Mouse (Mus musculus) kidney, embryonic 14.5 days (tissue): ENCODE results near the gene Shprh. TPM values are rescaled to one million over a fixed set of nuclear protein-coding genes. Genes with fewer than 3 reads are reported as not detected.
"Not testable (repeated sequence)": the region's sequence is repeated elsewhere in the genome, so short reads cannot be mapped to it uniquely, and the experiment has no call there.

Experiments used
- ATAC-seq: fragments of 200-750 bp; cut with Nextera tagmentation; 2 replicates; pipeline ENCODE4 v1.8.0; 2017; ENCODE audit warnings: moderate number of reproducible peaks, mild to moderate bottlenecking, moderate TSS enrichment, moderate library complexity; ENCODE audit not compliant: low FRiP score, low TSS enrichment
- H3K27ac ChIP-seq: fragments of 300-500 bp; sonication (generic); 2 replicates; pipeline ENCODE4 v1.5.1; 2014; ENCODE audit warnings: low read depth, mild to moderate bottlenecking, low read length, moderate library complexity, mixed read lengths
- H3K27me3 ChIP-seq: fragments of 300-500 bp; sonication (generic); 2 replicates; pipeline ENCODE4 v1.6.1; 2014; ENCODE audit warnings: mild to moderate bottlenecking, low read length; ENCODE audit not compliant: control insufficient read depth, insufficient read depth
- H3K36me3 ChIP-seq: fragments of 300-500 bp; sonication (generic); 2 replicates; pipeline ENCODE4 v1.6.1; 2014; ENCODE audit warnings: low read length, mixed read lengths; ENCODE audit not compliant: control insufficient read depth, insufficient read depth
- H3K4me1 ChIP-seq: fragments of 300-500 bp; sonication (generic); 2 replicates; pipeline ENCODE4 v1.6.1; 2014; ENCODE audit warnings: low read length, mixed read lengths; ENCODE audit not compliant: control insufficient read depth, insufficient read depth
- H3K4me2 ChIP-seq: fragments of 300-500 bp; sonication (generic); replicated peaks from 2 replicates; pipeline ENCODE4 v1.6.1; 2014; ENCODE audit warnings: low read depth, mild to moderate bottlenecking, low read length
- H3K4me3 ChIP-seq: fragments of 300-500 bp; sonication (generic); 2 replicates; pipeline ENCODE4 v1.5.1; 2014; ENCODE audit warnings: mild to moderate bottlenecking, low read length
- H3K9ac ChIP-seq: fragments of 300-500 bp; sonication (generic); 2 replicates; pipeline ENCODE4 v1.6.1; 2014; ENCODE audit warnings: low read depth, mild to moderate bottlenecking, low read length, moderate library complexity
- H3K9me3 ChIP-seq: fragments of 300-500 bp; sonication (generic); 2 replicates; pipeline ENCODE4 v1.6.1; 2016; ENCODE audit warnings: low read length; ENCODE audit not compliant: control insufficient read depth
- WGBS: fragments of 180-500 bp; shearing (Covaris S2); extraction: QIAGEN DNeasy Blood & Tissue Kit; methylation state at CpG from one replicate; pipeline ENCODE4 v1.1.7; 2014; 5-methylcytosine and 5-hydroxymethylcytosine counted together
- polyA plus RNA-seq: library from polyadenylated mRNA; unstranded; fragments of >200 nt; fragmentation: Nextera tagmentation; extraction: Ambion mirVana; gene quantifications from 2 replicates; pipeline ENCODE4 v1.2.1, GENCODE M21; 2014

The Shprh gene
- polyA plus RNA-seq, 1 experiment from 2014 or later: 27.2 TPM

DNA sequence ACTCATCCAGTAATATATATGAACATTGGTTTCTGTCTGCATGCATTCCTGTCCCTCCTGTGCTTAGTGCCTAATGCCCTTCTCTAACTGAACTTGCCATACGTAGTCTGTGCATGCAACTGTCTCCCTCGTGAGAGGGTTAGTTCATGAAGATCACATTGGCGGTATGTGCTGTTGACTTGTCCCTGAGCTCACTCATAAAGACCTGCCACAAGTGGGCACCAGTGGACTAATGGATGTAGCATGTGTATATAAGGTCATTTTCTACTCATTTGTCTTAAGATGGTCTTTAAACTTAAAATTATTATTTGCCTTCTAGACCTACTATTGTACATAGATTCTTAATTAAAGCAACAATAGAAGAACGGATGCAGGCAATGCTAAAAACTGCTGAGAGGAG, 62.8 kb downstream of the Shprh start:
- WGBS: 84% methylated on average over 4 of the region's 4 CpGs
- no peak overlapping the region for H3K9ac ChIP-seq
- peaks cover 52% of the 10 kb centered on the region for H3K36me3 ChIP-seq
- H3K4me3 ChIP-seq: no peak overlapping the region
- no peaks in the 10 kb centered on the region for H3K9me3 ChIP-seq
- H3K27ac ChIP-seq: no peak overlapping the region
- H3K4me1 ChIP-seq: no peaks in the 10 kb centered on the region
- no peak for ATAC-seq
- H3K4me2 ChIP-seq: no peak overlapping the region
- no peaks in the 10 kb centered on the region for H3K27me3 ChIP-seq

DNA sequence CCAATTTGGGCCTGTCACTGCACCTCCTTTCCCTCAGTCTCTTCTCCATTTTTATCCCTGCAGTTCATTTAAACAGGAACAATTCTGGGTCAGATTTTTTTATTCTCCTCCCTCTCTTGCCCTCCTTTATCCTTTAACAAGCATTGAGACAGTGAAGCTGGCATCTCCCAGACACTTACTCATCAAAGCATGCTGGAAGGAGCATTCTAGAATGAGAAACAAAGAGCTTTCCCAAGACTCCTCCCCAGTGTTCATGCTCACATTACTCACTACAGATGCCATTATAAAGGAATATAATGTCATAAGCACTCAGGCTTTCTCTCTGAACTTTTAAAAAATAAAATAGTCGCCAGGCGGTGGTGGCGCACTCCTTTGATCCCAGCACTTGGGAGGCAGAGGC, 77.2 kb downstream of the Shprh start:
- no peak overlapping the region for H3K4me3 ChIP-seq
- H3K9ac ChIP-seq: no peak overlapping the region
- no peak for ATAC-seq
- H3K4me1 ChIP-seq: no peaks in the 10 kb centered on the region
- H3K27ac ChIP-seq: no peak overlapping the region
- H3K4me2 ChIP-seq: no peak overlapping the region
- H3K36me3 ChIP-seq: no peaks in the 10 kb centered on the region
- H3K9me3 ChIP-seq: no peaks in the 10 kb centered on the region
- no peaks in the 10 kb centered on the region for H3K27me3 ChIP-seq
- 85% methylated on average over 3 of the region's 3 CpGs for WGBS

DNA sequence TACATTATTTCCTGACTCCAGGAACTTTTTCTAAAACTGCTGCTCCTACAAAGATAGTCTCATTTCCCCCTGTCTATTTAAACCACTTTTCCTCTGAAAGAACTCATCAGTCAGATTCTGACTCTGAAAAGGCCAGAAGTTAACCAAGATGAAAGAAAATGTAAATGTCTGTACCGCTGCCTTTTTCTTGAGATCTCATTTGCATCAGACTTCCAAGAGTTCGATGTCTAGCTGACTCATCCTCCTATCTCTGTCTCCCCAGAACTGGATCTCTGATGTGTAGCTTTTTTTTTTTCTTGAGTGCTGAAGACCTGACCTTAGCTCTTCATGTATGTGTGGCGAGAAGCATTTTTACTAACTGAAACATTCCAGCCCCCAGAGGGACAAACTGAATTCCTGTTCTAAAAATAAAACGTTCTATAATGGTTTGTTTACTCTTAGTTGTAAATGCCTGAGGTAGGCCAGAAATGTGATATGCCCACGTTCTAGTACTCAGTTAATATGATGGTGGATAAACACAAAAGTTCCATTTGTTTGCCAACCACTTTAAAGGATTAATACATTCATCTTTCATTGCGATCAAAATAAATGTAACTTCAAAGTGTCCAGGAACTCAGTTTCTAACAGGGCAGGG, 80.4 kb downstream of the Shprh start:
- no peak overlapping the region for H3K4me3 ChIP-seq
- no peaks in the 10 kb centered on the region for H3K4me1 ChIP-seq
- no peaks in the 10 kb centered on the region for H3K36me3 ChIP-seq
- H3K9ac ChIP-seq: no peak overlapping the region
- ATAC-seq: no peak
- WGBS: 47% methylated on average over 6 of the region's 6 CpGs
- H3K9me3 ChIP-seq: no peaks in the 10 kb centered on the region
- H3K27ac ChIP-seq: no peak overlapping the region
- H3K27me3 ChIP-seq: no peaks in the 10 kb centered on the region
- no peak overlapping the region for H3K4me2 ChIP-seq

DNA sequence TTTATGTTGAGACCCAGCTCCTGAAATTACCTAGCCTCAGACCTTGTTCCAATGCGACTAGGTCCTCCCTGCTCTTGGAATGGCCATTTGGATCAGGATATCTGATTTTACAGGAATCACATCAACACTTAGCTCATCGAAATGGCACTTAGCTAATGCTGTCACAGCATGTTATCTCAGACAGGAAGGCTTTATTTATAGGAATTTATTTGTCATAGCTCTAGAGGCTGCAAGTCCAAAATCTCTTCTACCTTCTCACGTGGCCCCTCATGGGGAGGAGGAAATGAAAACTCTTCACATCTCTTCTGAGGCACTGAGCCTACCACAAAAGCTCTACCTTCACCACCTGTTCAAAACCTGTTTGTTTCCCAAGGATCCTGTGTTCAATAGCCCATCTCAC, 84.0 kb downstream of the Shprh start:
- H3K27me3 ChIP-seq: no peaks in the 10 kb centered on the region
- H3K4me3 ChIP-seq: no peak overlapping the region
- no peaks in the 10 kb centered on the region for H3K36me3 ChIP-seq
- H3K4me1 ChIP-seq: no peaks in the 10 kb centered on the region
- H3K4me2 ChIP-seq: no peak overlapping the region
- no peak overlapping the region for H3K27ac ChIP-seq
- no peaks in the 10 kb centered on the region for H3K9me3 ChIP-seq
- no peak for ATAC-seq
- WGBS: 78% methylated on average over 3 of the region's 3 CpGs
- H3K9ac ChIP-seq: no peak overlapping the region

DNA sequence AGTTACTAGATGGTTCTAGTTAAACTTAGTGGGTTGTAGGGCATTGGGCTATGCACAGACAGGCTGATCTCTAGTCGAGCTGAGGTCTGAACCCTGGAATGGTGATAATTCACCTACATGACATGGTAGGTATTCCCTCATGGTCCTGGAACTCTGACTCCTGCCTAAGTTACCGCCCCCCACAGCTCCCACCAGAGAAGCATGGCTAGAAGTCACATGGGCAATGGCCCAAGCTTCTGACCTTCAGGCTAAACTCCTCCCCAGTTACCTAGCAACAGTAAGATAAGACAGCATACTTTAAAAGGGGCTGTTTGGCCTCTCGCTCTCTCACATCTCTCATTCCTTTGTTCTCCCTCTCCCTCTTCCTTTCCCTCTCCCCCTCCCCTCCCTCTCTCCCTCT, 93.8 kb downstream of the Shprh start:
- 44% methylated on average over 3 of the region's 3 CpGs for WGBS
- ATAC-seq: not testable (repeated sequence)

DNA sequence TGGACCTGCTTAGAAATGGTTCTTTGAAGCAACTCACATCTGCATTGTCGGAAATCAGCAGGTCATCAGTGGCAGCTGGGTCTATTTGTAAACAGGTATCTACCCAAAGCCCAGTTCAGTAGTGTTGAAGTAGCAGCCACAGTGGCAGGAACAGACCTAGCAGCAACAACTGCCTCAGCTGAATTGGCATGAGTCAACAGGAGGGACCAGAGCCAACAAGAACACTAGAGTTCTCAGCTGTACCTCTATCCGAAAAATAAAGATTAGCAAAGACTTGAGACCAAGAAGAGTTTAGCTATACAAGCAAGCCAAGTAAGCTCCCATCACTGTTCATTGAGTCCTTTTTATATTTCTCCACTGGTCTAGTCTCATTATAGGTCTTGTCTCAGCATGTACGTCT, 99.0 kb downstream of the Shprh start:
- no peak overlapping the region for H3K4me2 ChIP-seq
- H3K4me1 ChIP-seq: no peaks in the 10 kb centered on the region
- WGBS: 93% methylated on average over 3 of the region's 3 CpGs
- H3K36me3 ChIP-seq: no peaks in the 10 kb centered on the region
- no peak overlapping the region for H3K4me3 ChIP-seq
- no peak for ATAC-seq
- H3K27me3 ChIP-seq: no peaks in the 10 kb centered on the region
- H3K9me3 ChIP-seq: no peaks in the 10 kb centered on the region
- H3K27ac ChIP-seq: no peak overlapping the region
- H3K9ac ChIP-seq: no peak overlapping the region

More for the DNA sequence above, 93.8 kb downstream of the Shprh start:
- not testable (repeated sequence) for H3K4me3 ChIP-seq, H3K4me2 ChIP-seq, H3K9ac ChIP-seq, H3K4me1 ChIP-seq, H3K27me3 ChIP-seq, H3K27ac ChIP-seq, H3K9me3 ChIP-seq, H3K36me3 ChIP-seq

DNA sequence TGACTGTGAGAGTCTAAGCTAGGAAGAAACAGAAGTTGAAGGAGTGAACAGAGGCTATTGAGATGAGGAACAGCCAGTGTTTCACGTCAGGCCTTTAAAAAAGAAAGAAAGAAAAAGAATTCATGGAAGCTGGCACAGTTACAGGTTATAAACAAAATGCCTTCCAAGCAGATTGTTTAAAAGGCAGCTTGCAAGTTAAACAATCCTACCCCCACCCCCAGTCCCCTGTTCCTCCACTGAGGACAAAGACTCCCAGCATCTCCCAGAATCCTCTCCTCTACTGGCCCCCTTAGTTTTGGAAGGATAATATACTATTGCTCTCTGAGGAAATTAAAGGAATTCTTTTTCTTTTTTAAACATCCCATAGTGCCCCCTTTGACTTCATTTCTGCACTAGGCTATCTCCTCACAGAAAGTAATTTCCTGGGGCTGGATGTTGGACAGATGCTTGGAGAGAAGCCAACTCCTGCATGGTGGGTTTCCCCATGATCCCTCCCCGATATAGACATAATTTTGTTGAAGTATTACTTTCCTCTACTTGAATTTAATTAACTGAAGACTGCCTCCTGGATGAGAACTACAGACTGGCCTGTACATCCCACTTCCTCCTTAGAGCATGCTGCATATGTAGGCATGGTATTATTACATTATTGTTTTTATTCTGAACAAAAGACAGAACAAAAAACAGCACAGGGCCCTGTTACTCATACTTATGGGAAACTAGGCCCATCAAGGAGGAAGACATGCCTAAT, 101.2 kb downstream of the Shprh start:
- Histone ChIP-seq H3K4me2 (no peak overlapping the region), H3K4me3 (no peak overlapping the region), H3K9ac (no peak overlapping the region), H3K4me1 (no peaks in the 10 kb centered on the region), H3K9me3 (no peaks in the 10 kb centered on the region), H3K27ac (no peak overlapping the region), H3K27me3 (no peaks in the 10 kb centered on the region), H3K36me3 (no peaks in the 10 kb centered on the region)
- 64% methylated on average over 2 of the region's 2 CpGs for WGBS
- ATAC-seq: no peak

DNA sequence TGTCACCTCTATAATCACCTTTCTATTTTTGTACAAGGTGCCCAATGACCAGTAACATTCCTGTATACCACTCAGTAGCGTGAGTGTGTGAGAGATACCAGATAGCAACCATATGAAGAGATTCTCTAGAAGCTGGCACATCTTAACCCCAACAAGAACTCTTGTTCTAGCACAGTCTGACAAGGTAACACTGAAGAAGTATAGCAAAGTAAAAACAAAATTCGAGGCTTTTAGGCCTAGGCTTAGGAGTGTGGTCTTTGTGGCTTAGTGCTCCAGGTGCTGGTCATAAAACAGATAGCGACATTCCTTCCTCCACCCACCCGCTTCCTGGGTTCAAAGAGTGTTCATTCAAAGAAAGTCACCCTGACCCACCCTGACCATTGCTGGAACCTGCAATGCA, 104.4 kb downstream of the Shprh start:
- 84% methylated on average over 4 of the region's 4 CpGs for WGBS
- H3K36me3 ChIP-seq, H3K4me2 ChIP-seq, H3K27ac ChIP-seq, H3K4me3 ChIP-seq, H3K9me3 ChIP-seq, ATAC-seq, H3K4me1 ChIP-seq, H3K27me3 ChIP-seq, H3K9ac ChIP-seq: not testable (repeated sequence)

DNA sequence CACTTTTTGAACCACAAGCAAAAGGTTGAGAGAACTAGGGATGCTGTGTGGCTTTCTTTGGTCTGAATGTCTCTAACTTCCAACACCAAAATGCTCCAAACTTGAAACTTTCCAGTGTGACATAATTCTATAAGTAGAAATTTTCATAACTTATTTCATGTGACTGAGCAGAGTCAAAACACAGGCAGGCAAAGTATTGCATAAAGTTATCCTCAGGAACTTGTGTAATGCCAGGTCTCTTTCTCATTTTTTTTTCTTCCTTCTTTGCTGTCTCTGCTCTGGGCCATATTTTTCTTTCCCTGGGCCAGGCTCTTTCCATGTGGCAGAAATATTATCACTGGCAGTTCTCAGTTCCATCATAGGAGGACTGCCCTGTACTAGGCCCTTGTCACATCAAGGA, 110.9 kb downstream of the Shprh start:
- Histone ChIP-seq H3K9ac (no peak overlapping the region), H3K4me2 (no peak overlapping the region), H3K27me3 (no peaks in the 10 kb centered on the region), H3K36me3 (no peaks in the 10 kb centered on the region), H3K9me3 (peaks cover 2% of the 10 kb centered on the region; the same call in 1 of the 2 replicates), H3K27ac (no peak overlapping the region), H3K4me1 (no peaks in the 10 kb centered on the region), H3K4me3 (no peak overlapping the region)
- no peak for ATAC-seq
